Mouse (Mus musculus): ENCODE results near the gene Tiparp. TPM values are rescaled to one million over a fixed set of nuclear protein-coding genes. Genes with fewer than 3 reads are reported as not detected.
A peak's percentile ranks its signal among the peaks of the same experiment; 100 is the strongest.

The Tiparp gene
- total and polyA plus RNA-seq, 3 experiments: 2.9 to 12.9 (median 11.1) TPM

- intact Hi-C loops (cut with DNase I): no loop called here
- no peaks in the 10 kb centered on the region for H3K36me3 ChIP-seq (ENCODE audit: control insufficient read depth, insufficient read depth, low read length)
- no peak overlapping the region for H3K27ac ChIP-seq
- TF ChIP-seq EP300 (IDR thresholded peaks at IDR 0.05; ENCODE audit: insufficient read depth, low read depth, low read length) (no peak), CTCF (IDR thresholded peaks at IDR 0.05) (no peak), POLR2A (IDR thresholded peaks at IDR 0.05; ENCODE audit: insufficient read depth, low read depth, low read length) (no peak)
- H3K4me3 ChIP-seq: no peak overlapping the region
- no peak overlapping the region for H3K9ac ChIP-seq (ENCODE audit: low read depth, low read length)
- peaks cover under 1% of the 10 kb centered on the region; the same call in 1 of the 2 replicates for H3K4me1 ChIP-seq (ENCODE audit: control insufficient read depth, insufficient read depth, low read length)
- no peaks in the 10 kb centered on the region for H3K79me2 ChIP-seq (replicated peaks; ENCODE audit: control insufficient read depth, insufficient read depth, low read length)
- WGBS: 32% methylated on average over 4 of the region's 4 CpGs
- H3K27me3 ChIP-seq (ENCODE audit: control insufficient read depth, insufficient read depth, low read length): no peaks in the 10 kb centered on the region
- no peak for DNase-seq
These were observed 53.4 kb downstream of the Tiparp start for GRCm38 (mm10) chr3:65581596-65581995.

GRCm38 (mm10) chr3:65584329-65584728 lies 56.1 kb downstream of the Tiparp start:
- no peak for DNase-seq
- intact Hi-C loops (cut with DNase I): no loop called here
- no peaks in the 10 kb centered on the region for H3K27me3 ChIP-seq (ENCODE audit: control insufficient read depth, insufficient read depth, low read length)
- TF ChIP-seq POLR2A (IDR thresholded peaks at IDR 0.05; ENCODE audit: insufficient read depth, low read depth, low read length): no peak
- H3K4me3 ChIP-seq: no peak overlapping the region
- no peak overlapping the region for H3K9ac ChIP-seq (ENCODE audit: low read depth, low read length)
- no peak overlapping the region for H3K27ac ChIP-seq
- no peaks in the 10 kb centered on the region for H3K79me2 ChIP-seq (replicated peaks; ENCODE audit: control insufficient read depth, insufficient read depth, low read length)
- H3K36me3 ChIP-seq (ENCODE audit: control insufficient read depth, insufficient read depth, low read length): no peaks in the 10 kb centered on the region
- H3K4me1 ChIP-seq (ENCODE audit: control insufficient read depth, insufficient read depth, low read length): peaks cover 2% of the 10 kb centered on the region; the same call in 1 of the 2 replicates
- 90% methylated on average over 1 of the region's 1 CpGs for WGBS

DNA sequence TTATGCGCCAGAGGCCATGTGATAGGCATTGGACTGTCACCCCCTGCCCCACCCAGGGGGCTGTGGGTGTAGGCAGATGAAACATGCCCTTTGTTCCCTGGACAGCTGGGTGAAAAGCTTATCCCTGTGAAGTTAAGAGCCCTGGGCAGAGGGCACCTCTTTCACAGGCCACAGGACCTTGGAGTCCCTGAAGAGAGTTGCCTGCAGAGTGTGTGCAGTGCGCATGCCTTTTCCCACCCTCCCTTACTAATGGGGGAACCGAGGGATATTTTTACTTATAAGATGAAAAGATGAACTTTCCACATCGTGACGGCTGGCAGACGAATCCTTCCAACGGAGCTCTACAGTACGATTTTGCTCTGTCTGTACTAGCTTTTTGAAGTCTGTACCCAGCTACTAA lies 57.1 kb downstream of the Tiparp start:
- H3K27ac ChIP-seq: no peak overlapping the region
- H3K9ac ChIP-seq (ENCODE audit: low read depth, low read length): no peak overlapping the region
- no peak for TF ChIP-seq CTCF (IDR thresholded peaks at IDR 0.05)
- no peak for TF ChIP-seq POLR2A (IDR thresholded peaks at IDR 0.05; ENCODE audit: insufficient read depth, low read depth, low read length)
- TF ChIP-seq EP300 (IDR thresholded peaks at IDR 0.05; ENCODE audit: insufficient read depth, low read depth, low read length): no peak
- H3K79me2 ChIP-seq (replicated peaks; ENCODE audit: control insufficient read depth, insufficient read depth, low read length): no peaks in the 10 kb centered on the region
- intact Hi-C loops (cut with DNase I): no loop called here
- H3K4me1 ChIP-seq (ENCODE audit: control insufficient read depth, insufficient read depth, low read length): peaks cover 2% of the 10 kb centered on the region; the same call in 1 of the 2 replicates
- no peaks in the 10 kb centered on the region for H3K36me3 ChIP-seq (ENCODE audit: control insufficient read depth, insufficient read depth, low read length)
- no peak for DNase-seq
- H3K4me3 ChIP-seq: no peak overlapping the region
- 94% methylated on average over 8 of the region's 8 CpGs for WGBS
- no peaks in the 10 kb centered on the region for H3K27me3 ChIP-seq (ENCODE audit: control insufficient read depth, insufficient read depth, low read length)

DNA sequence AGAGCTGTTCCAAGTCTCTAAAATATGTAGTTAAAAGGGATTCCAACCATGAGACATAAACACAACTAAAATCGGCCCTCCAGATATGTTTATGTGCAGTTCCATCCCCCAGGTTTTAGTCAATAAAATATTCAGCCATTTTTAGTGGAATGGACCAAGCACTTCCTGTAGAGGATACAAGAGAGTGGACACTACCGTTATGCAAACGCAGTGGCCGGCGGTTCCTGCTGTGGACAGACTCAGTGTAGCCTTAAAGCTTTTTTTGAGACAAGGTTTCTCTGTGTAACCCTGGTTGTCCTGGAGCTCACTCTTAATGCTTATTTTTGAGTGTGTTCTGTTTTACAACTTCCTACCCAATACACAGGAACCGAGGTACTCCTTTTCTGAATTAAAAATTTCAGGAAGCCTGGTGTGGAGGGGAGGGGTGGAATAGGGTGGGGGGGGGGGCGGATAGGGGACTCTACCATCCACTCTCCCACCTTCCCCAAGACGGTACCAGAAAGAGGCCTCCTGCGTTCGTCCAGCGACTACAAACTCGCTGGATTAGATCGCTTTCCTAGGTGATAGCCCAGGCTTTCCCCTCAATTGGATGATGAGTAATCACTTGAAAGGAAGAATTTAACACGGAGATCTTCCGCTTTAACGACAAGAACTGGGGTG lies 57.7 kb downstream of the Tiparp start:
- TF ChIP-seq POLR2A (IDR thresholded peaks at IDR 0.05; ENCODE audit: insufficient read depth, low read depth, low read length) (no peak), CTCF (IDR thresholded peaks at IDR 0.05) (no peak), EP300 (IDR thresholded peaks at IDR 0.05; ENCODE audit: insufficient read depth, low read depth, low read length) (no peak)
- intact Hi-C loops (cut with DNase I): no loop called here
- Histone ChIP-seq H3K27ac (no peak overlapping the region), H3K4me3 (peak overlapping the region; percentile 26; the same call in 1 of the 2 replicates), H3K9ac (ENCODE audit: low read depth, low read length) (peak overlapping the region; percentile 54; the same call in 1 of the 2 replicates), H3K36me3 (ENCODE audit: control insufficient read depth, insufficient read depth, low read length) (no peaks in the 10 kb centered on the region), H3K4me1 (ENCODE audit: control insufficient read depth, insufficient read depth, low read length) (peaks cover 2% of the 10 kb centered on the region; the same call in 1 of the 2 replicates), H3K27me3 (ENCODE audit: control insufficient read depth, insufficient read depth, low read length) (no peaks in the 10 kb centered on the region), H3K79me2 (replicated peaks; ENCODE audit: control insufficient read depth, insufficient read depth, low read length) (no peaks in the 10 kb centered on the region)
- WGBS: 27% methylated on average over 16 of the region's 16 CpGs
- DNase-seq: no peak

- Histone ChIP-seq H3K36me3 (ENCODE audit: control insufficient read depth, insufficient read depth, low read length) (no peaks in the 10 kb centered on the region), H3K27me3 (ENCODE audit: control insufficient read depth, insufficient read depth, low read length) (no peaks in the 10 kb centered on the region), H3K27ac (no peak overlapping the region), H3K79me2 (replicated peaks; ENCODE audit: control insufficient read depth, insufficient read depth, low read length) (no peaks in the 10 kb centered on the region), H3K4me1 (ENCODE audit: control insufficient read depth, insufficient read depth, low read length) (peaks cover 2% of the 10 kb centered on the region; the same call in 1 of the 2 replicates), H3K9ac (ENCODE audit: low read depth, low read length) (peak overlapping the region; percentile 54), H3K4me3 (peak overlapping the region; percentile 26; the same call in 1 of the 2 replicates)
- intact Hi-C loops (cut with DNase I): no loop called here
- peak; percentile 29 to 40 for DNase-seq
- 9% methylated on average over 16 of the region's 16 CpGs for WGBS
- TF ChIP-seq EP300 (IDR thresholded peaks at IDR 0.05; ENCODE audit: insufficient read depth, low read depth, low read length) (0 out of 2 replicates have a peak, but pooled peaks have one; percentile 7), CTCF (IDR thresholded peaks at IDR 0.05) (no peak), POLR2A (IDR thresholded peaks at IDR 0.05; ENCODE audit: insufficient read depth, low read depth, low read length) (0 out of 2 replicates have a peak, but pooled peaks have one; percentile 34)
These were observed 58.3 kb downstream of the Tiparp start for GRCm38 (mm10) chr3:65586483-65586905.

DNA sequence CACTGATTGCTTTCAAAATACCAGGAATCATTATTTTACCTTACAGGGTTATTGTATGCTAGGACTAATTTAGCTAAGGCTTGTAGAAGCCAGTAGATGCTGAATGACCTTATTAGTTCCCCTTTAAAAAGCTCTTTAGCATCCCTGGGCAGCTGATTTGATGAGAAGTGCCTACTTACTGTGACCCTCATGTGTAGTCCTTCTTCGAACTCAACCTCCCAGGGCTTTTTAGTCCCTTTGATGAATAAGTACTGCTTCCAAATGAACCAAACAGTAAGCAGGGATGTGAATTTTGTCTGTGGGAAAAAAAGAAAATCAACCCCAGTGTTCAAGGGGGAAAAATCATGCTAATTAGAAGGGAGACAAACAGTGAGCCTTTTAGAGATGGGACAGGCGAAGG lies 58.8 kb downstream of the Tiparp start:
- DNase-seq: no peak
- Histone ChIP-seq H3K4me1 (ENCODE audit: control insufficient read depth, insufficient read depth, low read length) (peaks cover 2% of the 10 kb centered on the region; the same call in 1 of the 2 replicates), H3K36me3 (ENCODE audit: control insufficient read depth, insufficient read depth, low read length) (no peaks in the 10 kb centered on the region), H3K79me2 (replicated peaks; ENCODE audit: control insufficient read depth, insufficient read depth, low read length) (no peaks in the 10 kb centered on the region), H3K4me3 (no peak overlapping the region), H3K27me3 (ENCODE audit: control insufficient read depth, insufficient read depth, low read length) (no peaks in the 10 kb centered on the region), H3K27ac (no peak overlapping the region), H3K9ac (ENCODE audit: low read depth, low read length) (no peak overlapping the region)
- TF ChIP-seq POLR2A (IDR thresholded peaks at IDR 0.05; ENCODE audit: insufficient read depth, low read depth, low read length) (no peak), EP300 (IDR thresholded peaks at IDR 0.05; ENCODE audit: insufficient read depth, low read depth, low read length) (no peak), CTCF (IDR thresholded peaks at IDR 0.05) (no peak)
- WGBS: 98% methylated on average over 2 of the region's 2 CpGs
- intact Hi-C loops (cut with DNase I): no loop called here

Measured in heart, adult 2 months (tissue).